In the genomic region with DNA sequence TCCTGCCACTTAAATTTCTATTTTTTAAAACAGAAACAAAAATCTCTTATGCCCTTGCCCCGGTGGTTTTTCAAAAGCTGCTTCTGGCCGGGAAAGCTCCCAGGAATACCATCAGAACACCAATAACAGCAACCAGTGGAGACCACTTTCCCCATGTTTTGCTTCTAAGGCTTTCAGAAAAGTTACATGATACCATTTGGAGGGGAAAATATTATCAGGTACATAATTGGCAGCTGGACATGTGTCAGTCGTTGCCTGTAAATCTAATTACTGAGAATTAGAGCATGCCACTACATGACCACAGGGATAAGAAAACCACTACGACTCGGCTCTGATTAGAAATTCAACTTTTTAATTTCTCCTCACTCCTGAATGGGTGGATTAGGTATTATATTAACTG, we compare ENCODE assay signal across 8 mouse cellular contexts. TPM values are rescaled to one million over a fixed set of nuclear protein-coding genes. Genes with fewer than 3 reads are reported as not detected.
DNase-seq lines count a peak whose midpoint lies in the region; ATAC-seq and TF ChIP-seq lines count a peak whose summit lies in the region.

No protein-coding gene starts in this region.

- no peak for TF ChIP-seq POLR2A in spleen, adult 2 months (IDR thresholded peaks at IDR 0.05; ENCODE audit: low read depth, low read length)

- no peaks in the 10 kb centered on the region for H3K36me3 ChIP-seq in heart, embryonic 14.5 days (ENCODE audit: control insufficient read depth, insufficient read depth, low read length)
- H3K36me3 ChIP-seq in spleen, adult 2 months (ENCODE audit: control insufficient read depth, insufficient read depth, low read length): no peaks in the 10 kb centered on the region
- no peaks in the 10 kb centered on the region for H3K36me3 ChIP-seq in intestine, embryonic 15.5 days

- intact Hi-C loops in left cerebral cortex, postnatal 10 days (cut with DNase I): loop anchor here (5.0 kb wide), 1 partner anchor 318 kb away; no protein-coding TSS in a partner anchor
- intact Hi-C loops in gastrocnemius, postnatal 36 days (cut with DNase I): no loop called here

- peaks cover 2 to 14% of the 10 kb centered on the region in 2 experiments for H3K4me1 ChIP-seq in heart, embryonic 14.5 days (ENCODE audit: control insufficient read depth in 2 of 2, insufficient read depth in 2 of 2, low read length in 2 of 2)
- no peaks in the 10 kb centered on the region; the same call in 1 of the 2 replicates for H3K4me1 ChIP-seq in spleen, adult 2 months (ENCODE audit: control insufficient read depth, insufficient read depth, insufficient read length)
- 0 out of 2 replicates have a peak, but pooled peaks cover 11% of the 10 kb centered on the region for H3K4me1 ChIP-seq in intestine, embryonic 15.5 days (replicated peaks)

- H3K4me2 ChIP-seq in heart, embryonic 14.5 days (ENCODE audit: low read length): peak overlapping the region; percentile 96
- 0 out of 2 replicates have a peak overlapping the region, but pooled peaks have one; percentile 3 for H3K4me2 ChIP-seq in intestine, embryonic 15.5 days (replicated peaks)

- H3K27ac ChIP-seq in heart, embryonic 14.5 days (replicated peaks in 1 of 2; ENCODE audit: control insufficient read depth in 1 of 2, insufficient read depth in 1 of 2, low read depth in 2 of 2, low read length in 2 of 2): no peak overlapping the region
- H3K27ac ChIP-seq in spleen, adult 2 months (ENCODE audit: insufficient read depth, low read length): no peak overlapping the region
- H3K27ac ChIP-seq in intestine, embryonic 15.5 days: no peak overlapping the region

- H3K9ac ChIP-seq in heart, embryonic 14.5 days (ENCODE audit: low read length): no peak overlapping the region
- no peak overlapping the region for H3K9ac ChIP-seq in intestine, embryonic 15.5 days

- no peak for ATAC-seq in heart, embryonic 14.5 days (ENCODE audit: insufficient number of reproducible peaks, insufficient read depth, low FRiP score, low read depth)
- ATAC-seq in intestine, embryonic 15.5 days: no peak

- WGBS in heart, embryonic 14.5 days: 33% methylated on average over 5 of the region's 5 CpGs
- 26% methylated on average over 5 of the region's 5 CpGs for WGBS in spleen, adult 2 months
- WGBS in intestine, embryonic 15.5 days: 14% methylated on average over 5 of the region's 5 CpGs

- H3K9me3 ChIP-seq in heart, embryonic 14.5 days (ENCODE audit: control insufficient read depth, low read length): no peaks in the 10 kb centered on the region
- H3K9me3 ChIP-seq in intestine, embryonic 15.5 days: no peaks in the 10 kb centered on the region

- H3K4me3 ChIP-seq in heart, embryonic 14.5 days (ENCODE audit: control insufficient read depth in 1 of 2, insufficient read depth in 1 of 2, low read depth in 1 of 2, low read length in 2 of 2): peak overlapping the region in 1 of 2 experiments; percentile 91; a peak in 2 of 4 replicates
- peak overlapping the region; percentile 50 for H3K4me3 ChIP-seq in spleen, adult 2 months (ENCODE audit: extremely low read depth, insufficient read depth, insufficient read length)
- peak overlapping the region; percentile 12 for H3K4me3 ChIP-seq in intestine, embryonic 15.5 days (replicated peaks)

- no peak for TF ChIP-seq CTCF in spleen, adult 2 months (IDR thresholded peaks at IDR 0.05; ENCODE audit: extremely low read depth, insufficient read depth, insufficient read length, insufficient replicate concordance)

- DNase-seq in heart, adult 8-10 months (ENCODE audit: low spot score): no peak
- DNase-seq in spleen, adult 2 months (ENCODE audit: low read depth in 1 of 2, low spot score in 2 of 2): no peak
- no peak for DNase-seq in spleen, postnatal 4 days (ENCODE audit: low spot score in 2 of 2)
- DNase-seq in left cerebral cortex, postnatal 10 days (ENCODE audit: extremely low spot score in 1 of 2, low spot score in 2 of 2): no peak
- DNase-seq in gastrocnemius, postnatal 36 days: no peak
- no peak for DNase-seq in layer of hippocampus, postnatal 14 days (ENCODE audit: low spot score in 2 of 2)

- H3K27me3 ChIP-seq in heart, embryonic 14.5 days (ENCODE audit: control insufficient read depth, insufficient read depth, low read length): peaks cover 27% of the 10 kb centered on the region
- no peaks in the 10 kb centered on the region for H3K27me3 ChIP-seq in spleen, adult 2 months (ENCODE audit: control insufficient read depth, insufficient read depth, low read length)
- H3K27me3 ChIP-seq in intestine, embryonic 15.5 days (replicated peaks): peaks cover 23% of the 10 kb centered on the region

RNA-seq across cellular contexts. Expression of a gene that starts 2.9 kb away (rescaled TPM):
- polyA plus RNA-seq in heart, embryonic 14.5 days (2014; fragmentation: Nextera tagmentation; extraction: Ambion mirVana): 13.7 and 15.3 TPM in 2 replicates
- 10 to 100 TPM; 11.7 to 14.3 (median 13.2) TPM for total RNA-seq in heart, adult 8-10 months (2022)
- 6.2 and 10.4 TPM in 2 replicates for polyA plus RNA-seq in spleen, adult 2 months (2012; rRNA removed)
- polyA plus RNA-seq in intestine, embryonic 15.5 days (2015; fragmentation: Nextera tagmentation; extraction: Ambion mirVana): 7.0 and 7.7 TPM in 2 replicates
- 1 to 10 TPM; 5.3 to 5.9 TPM for total RNA-seq in left cerebral cortex, postnatal 10 days (2021)
- 1 to 10 TPM; 8.9 to 9.8 TPM for total RNA-seq in gastrocnemius, postnatal 36 days (2021)
- 1 to 10 TPM; 5.4 to 6.6 TPM for total RNA-seq in layer of hippocampus, postnatal 14 days (2021)

RNA-seq across cellular contexts. Expression of a gene that starts 12.3 kb away (rescaled TPM):
- 27.5 and 29.9 TPM in 2 replicates for polyA plus RNA-seq in heart, embryonic 14.5 days (2014; fragmentation: Nextera tagmentation; extraction: Ambion mirVana)
- 10 to 100 TPM; 35.9 to 44.0 (median 40.6) TPM for total RNA-seq in heart, adult 8-10 months (2022)
- 3.5 and 5.3 TPM in 2 replicates for polyA plus RNA-seq in spleen, adult 2 months (2012; rRNA removed)
- 24.3 and 25.7 TPM in 2 replicates for polyA plus RNA-seq in intestine, embryonic 15.5 days (2015; fragmentation: Nextera tagmentation; extraction: Ambion mirVana)
- 10 to 100 TPM; 31.8 to 34.3 TPM for total RNA-seq in left cerebral cortex, postnatal 10 days (2021)
- 10 to 100 TPM; 32.3 to 35.6 TPM for total RNA-seq in gastrocnemius, postnatal 36 days (2021)
- total RNA-seq in layer of hippocampus, postnatal 14 days (2021): 10 to 100 TPM; 24.9 to 27.2 TPM
